Mouse (Mus musculus) erythroblast, embryonic 14.5 days (primary cell): ENCODE data around the gene Dnajc25. TPM values are rescaled to one million over a fixed set of nuclear protein-coding genes. Genes with fewer than 3 reads are reported as not detected.

Source experiments
- H3K27me3 ChIP-seq: 2 replicates; pipeline ENCODE4 v1.6.1; 2012; ENCODE audit warnings: inconsistent platforms; ENCODE audit not compliant: control insufficient read depth
- H3K36me3 ChIP-seq: 2 replicates; pipeline ENCODE4 v1.6.1; 2012; ENCODE audit warnings: mild to moderate bottlenecking, inconsistent platforms; ENCODE audit not compliant: control insufficient read depth
- H3K4me1 ChIP-seq: 2 replicates; pipeline ENCODE4 v1.6.1; 2012; ENCODE audit warnings: inconsistent platforms; ENCODE audit not compliant: control insufficient read depth
- H3K4me3 ChIP-seq: replicated peaks from 2 replicates; pipeline ENCODE3; 2012; ENCODE audit warnings: moderate library complexity, mild to moderate bottlenecking, inconsistent platforms
- H3K9me3 ChIP-seq: 2 replicates; pipeline ENCODE4 v1.6.1; 2012; ENCODE audit warnings: low read length, inconsistent platforms, mixed read lengths; ENCODE audit not compliant: control insufficient read depth
- GATA1 ChIP-seq: IDR thresholded peaks from 2 replicates; pipeline ENCODE4 v1.6.1; 2012; ENCODE audit warnings: low read length, inconsistent platforms, mixed read lengths
- TAL1 ChIP-seq: IDR thresholded peaks from 3 replicates; pipeline ENCODE4 v1.6.1; 2012; ENCODE audit warnings: low read length, inconsistent platforms, mixed read lengths
- polyA plus RNA-seq: library from polyadenylated mRNA; stranded (reverse); fragments of >175 nt; gene quantifications from 2 replicates; pipeline ENCODE4 v1.2.3, GENCODE M21; 2012

The Dnajc25 gene
- polyA plus RNA-seq, 1 experiment, result 0.32 TPM

DNA sequence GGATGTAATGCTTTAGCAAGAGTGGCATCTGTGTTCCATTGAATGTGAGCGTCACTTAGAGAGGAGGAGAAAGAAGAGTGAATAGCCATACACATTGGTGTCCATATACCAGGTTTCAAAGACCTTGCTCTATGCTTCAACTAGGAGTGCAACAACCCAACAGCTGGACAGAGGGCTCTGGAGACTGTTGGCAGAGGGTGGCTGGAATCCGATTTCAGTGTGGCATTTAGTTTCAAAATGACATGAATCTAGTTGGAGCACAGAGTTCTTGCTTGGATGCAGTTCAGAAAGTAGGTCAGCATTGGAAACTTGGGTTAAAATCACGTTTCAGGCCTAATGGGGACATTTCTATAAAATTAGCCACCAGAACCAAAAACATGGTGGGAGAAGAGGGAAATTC is 20.3 kb downstream of the Dnajc25 start:
- Histone ChIP-seq H3K27me3 (no peaks in the 10 kb centered on the region), H3K9me3 (no peaks in the 10 kb centered on the region), H3K4me3 (no peak overlapping the region), H3K4me1 (peaks cover 25% of the 10 kb centered on the region), H3K36me3 (peaks cover 42% of the 10 kb centered on the region)
- TF ChIP-seq GATA1 (no peak), TAL1 (no peak)

DNA sequence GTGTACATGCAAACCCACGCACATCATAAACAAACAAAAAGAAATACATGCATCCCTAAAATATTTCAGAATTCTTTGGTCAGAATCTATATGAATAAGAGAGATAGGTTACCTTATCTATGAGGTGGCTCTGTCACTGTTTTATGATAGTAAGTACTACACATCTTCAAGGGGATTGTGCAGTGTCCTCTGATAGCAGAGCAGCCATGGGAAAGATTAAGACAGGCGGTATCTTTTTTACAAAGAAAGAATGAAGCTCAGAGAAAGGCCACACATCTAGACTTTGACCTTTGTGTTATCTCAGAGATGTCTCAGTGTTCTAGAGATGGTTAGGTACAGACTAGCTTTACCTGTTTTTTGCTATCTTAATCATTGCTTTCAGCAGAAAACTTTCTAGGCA is 22.1 kb downstream of the Dnajc25 start:
- no peaks in the 10 kb centered on the region for H3K9me3 ChIP-seq
- H3K4me1 ChIP-seq, result peaks cover 13% of the 10 kb centered on the region
- H3K36me3 ChIP-seq, result peaks cover 52% of the 10 kb centered on the region
- no peak overlapping the region for H3K4me3 ChIP-seq
- TF ChIP-seq TAL1, result no peak
- TF ChIP-seq GATA1, result no peak
- H3K27me3 ChIP-seq, result no peaks in the 10 kb centered on the region

DNA sequence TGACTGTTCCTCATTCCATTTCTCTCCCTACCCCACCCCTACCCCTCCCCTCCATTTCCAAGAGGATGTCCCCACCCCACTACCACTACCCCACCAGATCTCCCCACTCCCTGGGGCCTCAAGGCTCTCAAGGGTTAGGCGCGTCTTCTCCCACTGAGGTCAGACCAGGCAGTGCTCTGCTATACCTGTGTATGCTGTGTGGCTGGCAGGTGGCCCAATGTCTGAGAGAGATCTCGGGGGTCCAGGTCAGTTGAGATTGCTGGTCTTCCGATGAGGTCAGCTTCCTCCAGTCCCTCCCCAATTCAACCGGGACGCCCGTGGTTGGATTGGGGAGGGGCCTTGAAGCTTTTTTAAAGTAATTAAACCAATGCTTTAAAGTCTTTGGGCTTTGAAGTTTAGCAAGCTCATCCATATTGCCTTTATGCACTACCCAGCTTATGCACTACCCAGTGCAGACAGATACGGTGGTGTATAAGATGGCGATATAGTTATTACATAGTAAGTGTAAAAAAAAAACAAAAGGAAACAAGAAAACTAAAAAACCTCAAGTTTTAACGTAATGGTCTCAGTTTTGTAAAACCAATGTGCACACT is 39.6 kb downstream of the Dnajc25 start:
- TF ChIP-seq GATA1, result no peak
- TF ChIP-seq TAL1, result no peak
- peaks cover 2% of the 10 kb centered on the region for H3K36me3 ChIP-seq
- no peaks in the 10 kb centered on the region for H3K9me3 ChIP-seq
- no peaks in the 10 kb centered on the region for H3K27me3 ChIP-seq
- peak overlapping the region; percentile 82 for H3K4me3 ChIP-seq
- peaks cover 27% of the 10 kb centered on the region for H3K4me1 ChIP-seq

DNA sequence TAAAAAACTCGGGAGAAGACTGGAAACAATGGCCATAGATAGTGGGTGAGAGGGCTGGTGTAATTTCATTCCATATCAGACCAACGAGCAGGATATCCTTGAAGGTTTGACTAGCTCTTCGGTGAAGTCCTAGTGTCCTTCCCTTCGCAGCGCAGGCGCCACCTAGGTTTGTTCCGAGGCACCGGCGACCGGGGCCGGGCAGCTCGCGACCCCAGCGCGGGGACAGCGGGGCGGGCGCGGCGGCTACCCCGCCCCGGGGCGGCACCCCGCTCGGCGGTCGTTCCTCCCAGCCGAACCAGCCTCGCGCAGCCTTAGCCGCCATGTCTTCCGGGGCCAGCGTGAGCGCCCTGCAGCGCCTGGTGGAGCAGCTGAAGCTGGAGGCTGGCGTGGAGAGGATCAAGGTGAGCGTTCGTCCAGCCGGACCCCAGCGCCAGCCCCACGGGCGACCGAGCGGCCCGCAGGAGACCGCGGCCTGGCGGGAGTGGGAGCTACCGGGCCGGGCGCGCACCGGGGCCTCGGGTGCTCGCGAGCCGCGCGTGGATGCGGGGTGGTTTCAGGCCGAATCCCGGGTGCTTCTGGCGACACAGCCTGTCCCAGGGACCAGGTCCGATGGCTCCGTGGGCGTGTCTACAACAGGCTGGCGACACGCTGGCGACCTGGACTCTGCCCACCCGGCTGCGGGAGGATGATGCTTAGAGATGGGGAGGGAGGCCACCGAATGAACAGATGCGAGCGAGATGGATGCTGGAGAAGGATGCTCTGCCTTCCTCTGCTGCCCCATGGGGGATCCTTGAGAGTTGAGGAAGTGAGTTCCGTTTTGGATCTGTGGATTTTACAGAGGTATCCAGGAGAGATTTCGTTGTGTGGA is 40.3 kb downstream of the Dnajc25 start, which contains the start of gene Gng10:
TSS of gene Gng10 (plus strand) at position 171 of the 868 bp plus-strand sequence.
- Histone ChIP-seq H3K36me3 (peaks cover 2% of the 10 kb centered on the region), H3K9me3 (no peaks in the 10 kb centered on the region), H3K27me3 (no peaks in the 10 kb centered on the region), H3K4me1 (peaks cover 27% of the 10 kb centered on the region), H3K4me3 (peak within 1 kb of the TSS; percentile 82)
- TF ChIP-seq GATA1, result no peak
- TF ChIP-seq TAL1, result no peak

DNA sequence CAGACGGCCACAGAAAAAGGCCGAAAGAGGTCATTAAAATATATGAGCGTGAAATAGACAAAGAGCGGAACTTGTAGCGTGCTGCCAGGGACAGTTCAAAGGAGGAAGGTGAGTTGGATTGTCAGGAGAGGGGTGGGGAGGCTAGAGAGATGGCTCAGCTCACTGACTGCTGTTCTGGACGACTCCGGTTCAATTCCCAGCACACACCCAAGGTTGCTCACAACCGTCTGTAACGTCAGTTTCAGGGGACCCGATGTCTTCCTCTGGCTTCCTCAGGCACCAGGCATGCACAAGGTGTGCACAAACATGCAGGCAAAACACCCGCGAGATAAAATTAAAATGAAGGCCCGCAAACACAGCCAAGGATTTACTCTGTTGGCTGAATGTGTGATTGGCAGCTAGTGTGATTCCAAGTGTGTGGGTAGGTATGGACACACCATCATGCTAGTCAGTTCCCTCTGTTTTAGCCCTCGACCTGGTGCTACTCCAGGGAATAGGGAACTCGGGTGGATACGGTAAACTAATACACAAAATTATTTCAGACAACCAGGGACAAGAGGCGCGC is 41.0 kb downstream of the Dnajc25 start:
- H3K36me3 ChIP-seq, result peaks cover 5% of the 10 kb centered on the region
- no peaks in the 10 kb centered on the region for H3K9me3 ChIP-seq
- H3K4me3 ChIP-seq, result peak overlapping the region; percentile 82
- no peaks in the 10 kb centered on the region for H3K27me3 ChIP-seq
- TF ChIP-seq TAL1 (no peak), GATA1 (no peak)
- H3K4me1 ChIP-seq, result peaks cover 27% of the 10 kb centered on the region

DNA sequence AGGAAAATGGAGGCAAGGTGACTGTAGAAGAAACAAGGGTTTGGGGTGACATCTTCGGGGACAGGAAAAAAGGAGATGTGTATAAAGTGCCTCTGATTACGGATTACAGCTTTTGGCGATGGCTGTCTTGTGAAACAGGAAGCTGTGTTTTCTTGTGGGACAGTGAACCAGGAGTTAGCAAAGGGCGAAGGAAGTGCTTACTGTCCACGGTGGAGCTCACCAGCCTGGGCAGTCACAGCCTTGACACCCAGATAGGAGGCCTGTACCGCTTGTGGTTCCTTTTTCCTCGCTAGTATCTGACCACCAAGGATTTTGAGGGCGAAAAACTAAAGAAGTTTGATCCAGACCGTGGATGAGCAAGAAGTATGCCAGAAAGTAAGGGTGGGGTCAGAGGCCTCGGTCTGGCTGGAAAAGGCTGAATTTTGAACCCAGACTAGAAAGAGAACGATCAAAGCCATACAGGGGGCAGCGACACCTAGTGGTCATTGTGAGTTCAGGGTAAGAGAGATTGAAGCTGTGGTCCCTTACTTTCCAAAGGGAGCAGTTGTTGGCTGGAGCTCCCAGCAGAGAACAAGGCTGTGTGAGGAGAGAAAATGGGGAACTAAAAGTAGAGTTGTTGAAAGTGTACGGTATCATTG is 41.7 kb downstream of the Dnajc25 start:
- Histone ChIP-seq H3K27me3 (no peaks in the 10 kb centered on the region), H3K4me1 (peaks cover 27% of the 10 kb centered on the region), H3K36me3 (peaks cover 5% of the 10 kb centered on the region), H3K9me3 (no peaks in the 10 kb centered on the region), H3K4me3 (peak overlapping the region; percentile 49)
- TF ChIP-seq TAL1, result no peak
- no peak for TF ChIP-seq GATA1

DNA sequence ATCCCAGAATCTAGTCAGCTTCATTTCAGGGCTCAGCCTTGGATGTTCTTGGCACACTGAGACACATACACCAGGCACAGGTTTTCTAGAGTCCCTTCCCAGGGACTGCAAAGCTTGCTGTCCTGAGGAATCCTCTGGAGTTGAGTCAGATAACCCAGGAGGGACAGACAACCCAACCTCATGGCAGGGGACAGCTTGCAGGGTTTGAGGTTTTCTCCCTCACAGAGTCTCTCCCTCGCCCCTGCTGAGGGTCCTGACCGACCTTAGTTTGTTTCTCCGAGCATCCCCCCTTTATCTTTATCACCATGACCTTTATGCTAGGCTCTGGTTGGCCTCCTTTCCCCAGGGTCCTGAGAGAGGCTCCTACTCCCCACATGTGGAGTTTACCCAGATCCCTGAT is 42.7 kb downstream of the Dnajc25 start:
- H3K9me3 ChIP-seq, result no peaks in the 10 kb centered on the region
- no peak overlapping the region for H3K4me3 ChIP-seq
- H3K4me1 ChIP-seq, result peaks cover 27% of the 10 kb centered on the region
- TF ChIP-seq TAL1, result no peak
- TF ChIP-seq GATA1, result no peak
- peaks cover 5% of the 10 kb centered on the region for H3K36me3 ChIP-seq
- no peaks in the 10 kb centered on the region for H3K27me3 ChIP-seq

DNA sequence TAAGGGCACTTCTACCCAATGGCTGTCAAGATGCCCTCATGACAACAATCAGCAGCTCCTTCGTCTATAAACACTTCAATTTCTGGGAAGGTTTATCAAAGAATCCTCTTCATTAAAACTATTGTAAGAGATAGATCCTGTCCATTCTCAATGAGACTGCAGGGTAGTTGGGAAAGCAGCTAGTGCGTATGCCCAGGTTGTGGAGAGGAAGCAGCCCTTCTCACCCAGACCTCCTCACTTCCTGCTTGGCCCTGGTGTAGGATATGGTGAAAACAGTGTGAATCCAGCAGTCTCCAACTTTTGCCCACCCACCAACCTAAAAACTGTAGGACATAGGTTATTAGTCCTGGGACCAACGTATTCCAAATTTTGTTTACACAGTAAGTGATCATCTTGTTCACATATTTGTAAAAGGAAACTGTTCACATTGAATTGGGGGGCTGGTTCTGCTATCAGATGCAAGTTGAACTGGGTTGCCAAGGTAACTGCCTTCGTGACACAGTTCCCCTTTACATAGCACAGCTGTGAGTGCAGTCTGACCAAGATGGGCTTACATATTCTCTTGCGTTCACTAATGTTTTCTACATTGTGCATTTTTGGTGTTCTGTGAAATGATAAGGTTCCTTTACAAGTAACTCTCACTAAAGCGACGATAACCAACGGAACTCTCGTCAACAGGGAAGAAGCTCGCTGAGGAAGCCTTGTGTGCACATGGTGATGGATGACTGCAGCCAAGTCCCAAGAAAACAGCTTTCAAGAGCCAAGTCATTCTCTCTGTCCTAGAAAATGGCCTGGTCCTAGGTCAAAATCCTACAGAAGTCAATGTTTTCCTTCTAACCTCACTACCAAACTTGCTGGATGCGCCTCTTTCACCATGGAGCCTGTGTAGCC is 45.8 kb downstream of the Dnajc25 start:
- no peaks in the 10 kb centered on the region for H3K9me3 ChIP-seq
- TF ChIP-seq TAL1 (no peak), GATA1 (no peak)
- H3K4me3 ChIP-seq, result no peak overlapping the region

More for the DNA sequence above, 45.8 kb downstream of the Dnajc25 start:
- Histone ChIP-seq H3K27me3 (no peaks in the 10 kb centered on the region), H3K36me3 (peaks cover 5% of the 10 kb centered on the region), H3K4me1 (peaks cover 13% of the 10 kb centered on the region)
